Mouse (Mus musculus) frontal cortex, postnatal 25 days (tissue): Measurements from ENCODE around the gene Sltm.
"Not testable (repeated sequence)": the region's sequence is repeated elsewhere in the genome, so short reads cannot be mapped to it uniquely, and the experiment has no call there.

Experiments
- DNase-seq, 2 experiments: peaks; one replicate each; pipeline ENCODE4 v3.0.0; 2022; ENCODE audit warnings: low spot score in 2 of 2

Sltm gene

GRCm38 (mm10) chr9:70551524-70551923, 9.0 kb downstream of the Sltm start:
- DNase-seq: no peak

GRCm38 (mm10) chr9:70552233-70552632, 9.7 kb downstream of the Sltm start:
- DNase-seq: not testable (repeated sequence)

GRCm38 (mm10) chr9:70555431-70555830, 12.9 kb downstream of the Sltm start:
- DNase-seq: no peak

- no peak for DNase-seq
Observed at GRCm38 (mm10) chr9:70556796-70557195, 14.2 kb downstream of the Sltm start.

GRCm38 (mm10) chr9:70562825-70563224, 20.3 kb downstream of the Sltm start:
- DNase-seq: no peak

GRCm38 (mm10) chr9:70567651-70568050, 25.1 kb downstream of the Sltm start:
- DNase-seq: no peak

- no peak for DNase-seq
Observed at GRCm38 (mm10) chr9:70570351-70570750, 27.8 kb downstream of the Sltm start.

- no peak for DNase-seq
Observed at GRCm38 (mm10) chr9:70578123-70578522, 35.6 kb downstream of the Sltm start.

- DNase-seq: no peak
Observed at GRCm38 (mm10) chr9:70580956-70581355, 38.4 kb downstream of the Sltm start.

- no peak for DNase-seq
Observed at GRCm38 (mm10) chr9:70584641-70585040, 42.1 kb downstream of the Sltm start.

- no peak for DNase-seq
Observed at GRCm38 (mm10) chr9:70585172-70585571, 42.6 kb downstream of the Sltm start.

- DNase-seq: no peak
Observed at GRCm38 (mm10) chr9:70587171-70587570, 44.6 kb downstream of the Sltm start.

- DNase-seq: no peak
Observed at GRCm38 (mm10) chr9:70590775-70591174, 48.2 kb downstream of the Sltm start.

- no peak for DNase-seq
Observed at GRCm38 (mm10) chr9:70591486-70591885, 48.9 kb downstream of the Sltm start.

- no peak for DNase-seq
Observed at GRCm38 (mm10) chr9:70598271-70598670, 55.7 kb downstream of the Sltm start.

- DNase-seq: no peak
Observed at GRCm38 (mm10) chr9:70602186-70602845, 59.8 kb downstream of the Sltm start.

- no peak for DNase-seq
Observed at GRCm38 (mm10) chr9:70611026-70611673, 68.6 kb downstream of the Sltm start.

- DNase-seq: no peak
Observed at GRCm38 (mm10) chr9:70629711-70630110, 87.2 kb downstream of the Sltm start.

GRCm38 (mm10) chr9:70631665-70632064, 89.1 kb downstream of the Sltm start:
- no peak for DNase-seq

GRCm38 (mm10) chr9:70636748-70637147, 94.2 kb downstream of the Sltm start:
- no peak for DNase-seq
